Mouse (Mus musculus): ENCODE measurements at regions not wholly inside any gene's neighbourhood (a gene's known extent, or its start where the extent isn't known, plus 50 kb on each side); places are given as distances from the start of the nearest gene placed in this dataset.

GRCm38 (mm10) chr5:43361026-43361425 lies 128.1 kb downstream of the Cpeb2 start:
- TF ChIP-seq TCF12 (IDR thresholded peaks at IDR 0.05; ENCODE audit: insufficient read depth, poor library complexity, severe bottlenecking) (no peak), CEBPB (IDR thresholded peaks at IDR 0.05; ENCODE audit: insufficient read depth, poor library complexity, severe bottlenecking) (no peak), POLR2A (IDR thresholded peaks at IDR 0.05; ENCODE audit: insufficient read length, low read depth) (no peak), MAX (IDR thresholded peaks at IDR 0.05; ENCODE audit: low read depth) (no peak), MYOD1 (IDR thresholded peaks at IDR 0.05; ENCODE audit: control insufficient read depth in 1 of 3, insufficient read length in 2 of 3, low read depth in 2 of 3) (no peak), USF1 (IDR thresholded peaks at IDR 0.05; ENCODE audit: low read depth) (no peak), MYOG (IDR thresholded peaks at IDR 0.05; ENCODE audit: control insufficient read depth in 1 of 3, insufficient read depth in 1 of 3, insufficient read length in 2 of 3, low read depth in 2 of 3) (no peak), E2F4 (IDR thresholded peaks at IDR 0.05; ENCODE audit: insufficient read depth) (no peak), POLR2AphosphoS2 (IDR thresholded peaks at IDR 0.05; ENCODE audit: insufficient read length, low read depth) (no peak), SRF (IDR thresholded peaks at IDR 0.05; ENCODE audit: control insufficient read depth, insufficient read length, low read depth) (no peak), REST (IDR thresholded peaks at IDR 0.05; ENCODE audit: insufficient read depth, insufficient read length) (no peak), TCF3 (IDR thresholded peaks at IDR 0.05; ENCODE audit: insufficient read length, low read depth) (no peak)
